Mouse (Mus musculus): ENCODE measurements around the gene Gm609. TPM values are rescaled to one million over a fixed set of nuclear protein-coding genes. Genes with fewer than 3 reads are reported as not detected.

Gene Gm609
- polyA plus RNA-seq, 1 experiment, result not detected

GRCm38 (mm10) chr16:45369285-45369965, 123.3 kb downstream of the Gm609 start:
- Histone ChIP-seq H3K27me3 (ENCODE audit: control insufficient read depth) (no peaks in the 10 kb centered on the region), H3K4me1 (ENCODE audit: control insufficient read depth) (no peaks in the 10 kb centered on the region), H3K9me3 (ENCODE audit: control insufficient read depth, low read length) (no peaks in the 10 kb centered on the region), H3K4me3 (replicated peaks) (no peak overlapping the region), H3K36me3 (ENCODE audit: control insufficient read depth) (no peaks in the 10 kb centered on the region)
- TF ChIP-seq GATA1 (IDR thresholded peaks at IDR 0.05; ENCODE audit: low read length) (no peak), TAL1 (IDR thresholded peaks at IDR 0.05; ENCODE audit: low read length) (no peak)

GRCm38 (mm10) chr16:45366111-45366510, 126.7 kb downstream of the Gm609 start:
- Histone ChIP-seq H3K4me3 (replicated peaks) (no peak overlapping the region), H3K36me3 (ENCODE audit: control insufficient read depth) (no peaks in the 10 kb centered on the region), H3K27me3 (ENCODE audit: control insufficient read depth) (no peaks in the 10 kb centered on the region), H3K9me3 (ENCODE audit: control insufficient read depth, low read length) (no peaks in the 10 kb centered on the region), H3K4me1 (ENCODE audit: control insufficient read depth) (no peaks in the 10 kb centered on the region)
- no peak for TF ChIP-seq TAL1 (IDR thresholded peaks at IDR 0.05; ENCODE audit: low read length)
- no peak for TF ChIP-seq GATA1 (IDR thresholded peaks at IDR 0.05; ENCODE audit: low read length)

- H3K4me1 ChIP-seq (ENCODE audit: control insufficient read depth), result no peaks in the 10 kb centered on the region
- TF ChIP-seq GATA1 (IDR thresholded peaks at IDR 0.05; ENCODE audit: low read length), result no peak
- no peak overlapping the region for H3K4me3 ChIP-seq (replicated peaks)
- no peaks in the 10 kb centered on the region for H3K27me3 ChIP-seq (ENCODE audit: control insufficient read depth)
- no peaks in the 10 kb centered on the region for H3K9me3 ChIP-seq (ENCODE audit: control insufficient read depth, low read length)
- no peaks in the 10 kb centered on the region for H3K36me3 ChIP-seq (ENCODE audit: control insufficient read depth)
Observed at GRCm38 (mm10) chr16:45365353-45365752, 127.4 kb downstream of the Gm609 start.

GRCm38 (mm10) chr16:45364627-45365026, 128.1 kb downstream of the Gm609 start:
- Histone ChIP-seq H3K27me3 (ENCODE audit: control insufficient read depth) (no peaks in the 10 kb centered on the region), H3K4me1 (ENCODE audit: control insufficient read depth) (no peaks in the 10 kb centered on the region), H3K36me3 (ENCODE audit: control insufficient read depth) (no peaks in the 10 kb centered on the region), H3K9me3 (ENCODE audit: control insufficient read depth, low read length) (no peaks in the 10 kb centered on the region), H3K4me3 (replicated peaks) (no peak overlapping the region)
- no peak for TF ChIP-seq GATA1 (IDR thresholded peaks at IDR 0.05; ENCODE audit: low read length)
- TF ChIP-seq TAL1 (IDR thresholded peaks at IDR 0.05; ENCODE audit: low read length), result no peak

- H3K4me3 ChIP-seq (replicated peaks), result no peak overlapping the region
- TF ChIP-seq GATA1 (IDR thresholded peaks at IDR 0.05; ENCODE audit: low read length), result no peak
- no peak for TF ChIP-seq TAL1 (IDR thresholded peaks at IDR 0.05; ENCODE audit: low read length)
- no peaks in the 10 kb centered on the region for H3K4me1 ChIP-seq (ENCODE audit: control insufficient read depth)
- no peaks in the 10 kb centered on the region for H3K27me3 ChIP-seq (ENCODE audit: control insufficient read depth)
- no peaks in the 10 kb centered on the region for H3K9me3 ChIP-seq (ENCODE audit: control insufficient read depth, low read length)
- H3K36me3 ChIP-seq (ENCODE audit: control insufficient read depth), result no peaks in the 10 kb centered on the region
Observed at GRCm38 (mm10) chr16:45363480-45364045, 129.2 kb downstream of the Gm609 start.

Other genes starting within 250 kb of the Gm609 start
- gene Cd200, start 83.9 kb downstream of the Gm609 start, polyA plus RNA-seq (2012), result 0.03 TPM in 1 of 2 replicates, not detected in the other
- not detected in 2 replicates for gene Gm17783, start 39.1 kb upstream of the Gm609 start, polyA plus RNA-seq (2012)
- gene Slc9c1, start 42.3 kb upstream of the Gm609 start, polyA plus RNA-seq (2012), result not detected in 2 replicates
- not detected in 2 replicates for gene Gcsam, start 117.4 kb upstream of the Gm609 start, polyA plus RNA-seq (2012)
- gene BC016579, start 161.1 kb upstream of the Gm609 start, polyA plus RNA-seq (2012), result not detected in 2 replicates
- gene Tmprss7, start 200.7 kb upstream of the Gm609 start, polyA plus RNA-seq (2012), result not detected in 2 replicates
- 0.03 TPM in 1 of 2 replicates, not detected in the other for gene Tagln3, start 231.6 kb upstream of the Gm609 start, polyA plus RNA-seq (2012)
- 0.45 and 0.54 TPM in 2 replicates for gene Abhd10, start 250.0 kb upstream of the Gm609 start, polyA plus RNA-seq (2012)